Mouse (Mus musculus): ENCODE measurements around the gene Cpxm1. TPM values are rescaled to one million over a fixed set of nuclear protein-coding genes. Genes with fewer than 3 reads are reported as not detected.

The Cpxm1 gene
- polyA plus RNA-seq, 3 experiments from 2014 or later: 0.40 TPM; not detected in 2

Other genes starting within 250 kb of the Cpxm1 start
- 100 to 1,000 TPM; 297 to 418 (median 316) TPM for gene Snrpb, start 218.2 kb downstream of the Cpxm1 start, polyA plus RNA-seq (2017; shearing (Covaris generic))
- gene Tmc2, start 202.4 kb downstream of the Cpxm1 start, polyA plus RNA-seq (2017; shearing (Covaris generic)): not detected
- gene Nop56, start 123.1 kb downstream of the Cpxm1 start, polyA plus RNA-seq (2017; shearing (Covaris generic)): 100 to 1,000 TPM; 278 to 380 (median 357) TPM
- 100 to 1,000 TPM; 147 to 175 (median 150) TPM for gene Idh3b, start 113.0 kb downstream of the Cpxm1 start, polyA plus RNA-seq (2017; shearing (Covaris generic))
- gene Ebf4, start 102.4 kb downstream of the Cpxm1 start, polyA plus RNA-seq (2017; shearing (Covaris generic)): not detected
- gene Gm28372, start 7.7 kb upstream of the Cpxm1 start, polyA plus RNA-seq (2017; shearing (Covaris generic)): not detected
- gene 1700020A23Rik, start 7.7 kb upstream of the Cpxm1 start, polyA plus RNA-seq (2017; shearing (Covaris generic)): not detected
- not detected for gene Tmem239, start 8.9 kb upstream of the Cpxm1 start, polyA plus RNA-seq (2017; shearing (Covaris generic))
- gene Vps16, start 26.8 kb upstream of the Cpxm1 start, polyA plus RNA-seq (2017; shearing (Covaris generic)): 100 to 1,000 TPM; 165 to 250 (median 199) TPM
- 10 to 100 TPM; 11.9 to 14.9 (median 12.0) TPM for gene Pced1a, start 27.1 kb upstream of the Cpxm1 start, polyA plus RNA-seq (2017; shearing (Covaris generic))
- 10 to 100 TPM; 66.1 to 70.0 (median 69.6) TPM for gene Ptpra, start 52.7 kb upstream of the Cpxm1 start, polyA plus RNA-seq (2017; shearing (Covaris generic))
- 10 to 100 TPM; 20.8 to 29.7 (median 27.1) TPM for gene Mrps26, start 166.2 kb upstream of the Cpxm1 start, polyA plus RNA-seq (2017; shearing (Covaris generic))
- gene Oxt, start 178.6 kb upstream of the Cpxm1 start, polyA plus RNA-seq (2017; shearing (Covaris generic)): not detected
- not detected for gene Avp, start 185.0 kb upstream of the Cpxm1 start, polyA plus RNA-seq (2017; shearing (Covaris generic))
- gene Fastkd5, start 232.5 kb upstream of the Cpxm1 start, polyA plus RNA-seq (2017; shearing (Covaris generic)): 10 to 100 TPM in 2 of 3 experiments, 1 to 10 TPM in 1; 8.5 to 11.7 (median 10.3) TPM
- gene Ubox5, start 232.5 kb upstream of the Cpxm1 start, polyA plus RNA-seq (2017; shearing (Covaris generic)): 10 to 100 TPM in 2 of 3 experiments, 1 to 10 TPM in 1; 8.0 to 11.1 (median 10.6) TPM
- under 1 TPM in 2 of 3 experiments, not detected in 1; 0.09 to 0.21 TPM for gene Lzts3, start 245.2 kb upstream of the Cpxm1 start, polyA plus RNA-seq (2017; shearing (Covaris generic))

Data from inflammation-experienced regulatory T-cells, adult 6 months (primary cell).